27 mouse cellular contexts compared by ENCODE assay signal in the genomic region with DNA sequence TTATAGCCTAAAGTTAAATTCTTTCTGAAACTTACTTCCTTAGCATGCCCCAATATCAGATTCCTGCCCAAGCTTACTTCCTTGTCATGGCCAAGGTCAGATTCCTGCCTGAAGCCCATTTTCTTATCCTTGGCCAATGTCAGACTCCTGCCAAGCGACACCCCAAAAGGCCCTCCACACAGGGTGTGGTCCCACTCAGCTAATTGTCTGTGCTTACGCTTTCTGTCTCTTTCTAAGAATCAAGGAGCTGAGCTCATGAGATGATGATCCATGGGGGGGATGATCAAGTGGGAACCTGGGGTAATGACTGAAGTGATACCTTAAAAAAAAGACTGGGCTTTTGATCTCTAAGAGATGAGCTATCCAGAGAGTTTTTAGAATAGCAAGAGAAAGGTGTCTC.
"Had no signal": no experiment of that assay in that cellular context is flagged by ENCODE, and none has a peak within 500 bp of the region (broad histone marks: within the 10 kb centered on the region; RNA-seq: fewer than 3 reads in every experiment).

No protein-coding gene starts in this region.

- H3K36me3 ChIP-seq: heart, embryonic 13.5 days; heart, embryonic 15.5 days; hindbrain, embryonic 10.5 days; hindbrain, embryonic 12.5 days; limb, embryonic 13.5 days; limb, embryonic 15.5 days; liver, embryonic 12.5 days had no signal

- H3K4me2 ChIP-seq: heart, embryonic 11.5 days; heart, embryonic 13.5 days; heart, embryonic 15.5 days; hindbrain, embryonic 12.5 days; hindbrain, embryonic 14.5 days; limb, embryonic 13.5 days; limb, embryonic 15.5 days; liver, embryonic 12.5 days had no signal

- H3K4me3 ChIP-seq: gastrocnemius, adult 2 months; heart, adult 2 months; heart, embryonic 13.5 days; heart, embryonic 15.5 days; hindbrain, embryonic 10.5 days; hindbrain, embryonic 12.5 days; limb, embryonic 13.5 days; limb, embryonic 15.5 days; liver, embryonic 12.5 days had no signal

- H3K9ac ChIP-seq: heart, embryonic 13.5 days; heart, embryonic 15.5 days; hindbrain, embryonic 12.5 days; hindbrain, embryonic 14.5 days; limb, embryonic 13.5 days; limb, embryonic 15.5 days; liver, embryonic 12.5 days; liver, embryonic 14.5 days had no signal

- ATAC-seq: hindbrain, embryonic 16.5 days; inflammation-experienced regulatory T-cells, adult 6 months; intestine, embryonic 16.5 days; liver, embryonic 12.5 days had no signal

- H3K9me3 ChIP-seq: heart, embryonic 13.5 days; heart, embryonic 15.5 days; hindbrain, embryonic 10.5 days; limb, embryonic 15.5 days; liver, embryonic 12.5 days had no signal

- H3K4me1 ChIP-seq: hindbrain, embryonic 10.5 days; hindbrain, embryonic 12.5 days; limb, embryonic 15.5 days; liver, embryonic 12.5 days had no signal

- DNase-seq: gastrocnemius, adult 2 months; gastrocnemius, postnatal 10 days; gastrocnemius, postnatal 25 days; heart, adult 2 months; heart, postnatal 14 days; heart, postnatal 4 days; kidney, adult 18-20 months; kidney, adult 8-10 months; kidney, postnatal 10 days; kidney, postnatal 25 days; kidney, postnatal 4 days; layer of hippocampus, adult 9-11 months; layer of hippocampus, postnatal 36 days; left cerebral cortex, postnatal 4 days had no signal

- H3K27me3 ChIP-seq: heart, embryonic 13.5 days; heart, embryonic 15.5 days; hindbrain, embryonic 12.5 days; limb, embryonic 13.5 days; limb, embryonic 15.5 days; liver, embryonic 12.5 days had no signal

- H3K27ac ChIP-seq: gastrocnemius, adult 2 months; heart, adult 2 months; heart, embryonic 13.5 days; heart, embryonic 15.5 days; hindbrain, embryonic 10.5 days; hindbrain, embryonic 12.5 days; hindbrain, embryonic 14.5 days; limb, embryonic 13.5 days; limb, embryonic 15.5 days; liver, embryonic 12.5 days; liver, embryonic 14.5 days had no signal
